Mouse (Mus musculus): Measurements from ENCODE around the gene C1qtnf2. TPM values are rescaled to one million over a fixed set of nuclear protein-coding genes. Genes with fewer than 3 reads are reported as not detected.
A peak's percentile ranks its signal among the peaks of the same experiment; 100 is the strongest.

The C1qtnf2 gene
- total RNA-seq, 2 experiments from 2014 or later: 6.7 to 6.9 TPM

DNA sequence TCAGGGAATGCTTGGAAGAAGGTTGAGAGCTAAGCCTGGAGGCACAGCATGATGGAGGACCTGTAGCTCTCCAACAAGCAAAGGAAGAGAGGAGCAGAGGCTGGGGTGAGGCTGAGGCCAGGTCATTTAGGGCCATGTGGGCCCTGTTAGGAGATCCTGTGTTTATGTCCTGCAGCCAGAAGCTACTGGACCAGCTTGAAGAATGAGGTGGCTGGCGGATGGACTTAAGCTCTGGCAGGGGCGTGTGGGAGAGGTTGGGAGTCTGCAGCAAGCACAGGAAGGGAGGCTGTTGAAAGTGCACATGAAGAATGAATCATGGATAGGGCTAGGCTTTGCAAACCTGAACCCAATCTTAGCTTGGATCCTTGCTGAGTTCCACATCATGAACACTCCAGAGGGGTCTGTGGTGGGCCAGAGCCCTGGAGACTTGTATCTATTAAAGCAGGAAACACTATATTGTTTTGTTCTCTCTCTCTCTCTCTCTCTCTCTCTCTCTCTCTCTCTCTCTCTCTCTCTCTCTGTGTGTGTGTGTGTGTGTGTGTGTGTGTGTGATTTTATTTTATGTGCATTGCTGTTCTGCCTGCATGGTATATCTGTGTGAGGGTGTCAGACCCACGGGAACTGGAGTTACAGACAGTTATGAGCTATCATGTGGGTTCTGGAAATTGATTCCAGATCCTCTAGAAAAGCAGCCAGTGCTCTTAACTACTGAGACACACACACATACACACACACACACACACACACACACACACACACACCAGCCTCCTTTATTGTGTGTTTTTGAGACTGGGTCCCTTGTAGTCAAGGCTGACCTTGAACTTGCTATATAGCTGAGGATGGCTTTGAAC lies 7.8 kb downstream of the C1qtnf2 start:
- intact Hi-C loops (cut with DNase I): no loop called here
- peak; percentile 28 for DNase-seq (ENCODE audit: low spot score)

DNA sequence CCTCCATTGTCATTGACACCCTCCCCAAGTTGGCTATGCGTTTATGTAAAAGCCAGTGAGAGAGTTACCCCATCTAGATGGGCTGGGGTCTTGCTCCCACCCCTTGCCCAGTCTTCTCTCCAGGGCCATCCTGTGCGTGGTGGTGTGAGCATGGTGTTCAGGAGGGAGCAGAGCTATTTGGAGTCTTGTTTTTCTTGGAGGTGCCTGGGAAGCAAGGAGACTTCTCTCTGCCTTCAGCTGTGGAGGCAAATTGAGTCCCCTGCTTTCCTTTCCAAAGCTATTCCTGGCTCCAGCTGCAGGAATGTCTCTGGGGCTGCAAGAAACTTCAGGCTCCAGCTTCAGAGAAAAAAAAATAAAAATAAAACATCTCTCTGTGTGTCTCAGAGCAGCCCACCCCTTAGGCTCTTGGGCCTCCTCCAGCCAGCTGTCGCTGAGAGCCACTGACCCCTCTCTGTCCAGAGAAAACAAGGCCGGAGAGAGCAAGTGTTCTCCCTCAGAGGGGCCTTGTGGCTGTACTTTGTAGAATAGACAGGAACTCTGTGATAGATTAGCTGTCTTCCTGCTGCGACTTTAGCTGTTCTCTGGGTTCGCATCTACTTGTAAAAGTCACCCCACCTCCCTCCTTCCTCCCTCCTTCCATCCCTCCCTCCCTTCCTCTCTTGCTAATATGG lies 9.2 kb downstream of the C1qtnf2 start:
- peak; percentile 52 for DNase-seq (ENCODE audit: low spot score)
- intact Hi-C loops (cut with DNase I): no loop called here

DNA sequence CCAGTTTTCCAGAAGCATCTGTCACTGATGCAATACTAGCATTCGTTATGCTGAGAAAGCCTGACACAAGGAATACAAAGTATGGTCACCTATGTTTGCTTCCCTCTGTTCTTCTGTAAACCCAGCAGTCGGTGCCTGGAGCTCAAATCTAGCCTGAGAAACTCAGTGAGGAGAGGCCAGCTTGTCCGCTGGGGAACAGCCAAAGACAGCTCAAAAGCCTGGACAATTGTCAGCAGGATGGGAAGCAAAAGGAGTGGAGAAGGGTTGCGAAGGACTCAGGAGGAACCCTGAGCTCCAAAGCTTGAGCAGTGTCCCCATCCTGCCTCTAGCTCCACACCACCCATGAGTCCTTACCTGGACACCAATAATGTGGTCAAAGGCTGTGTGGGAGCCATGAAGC lies 10.0 kb downstream of the C1qtnf2 start:
- intact Hi-C loops (cut with DNase I): no loop called here
- DNase-seq (ENCODE audit: low spot score): no peak

DNA sequence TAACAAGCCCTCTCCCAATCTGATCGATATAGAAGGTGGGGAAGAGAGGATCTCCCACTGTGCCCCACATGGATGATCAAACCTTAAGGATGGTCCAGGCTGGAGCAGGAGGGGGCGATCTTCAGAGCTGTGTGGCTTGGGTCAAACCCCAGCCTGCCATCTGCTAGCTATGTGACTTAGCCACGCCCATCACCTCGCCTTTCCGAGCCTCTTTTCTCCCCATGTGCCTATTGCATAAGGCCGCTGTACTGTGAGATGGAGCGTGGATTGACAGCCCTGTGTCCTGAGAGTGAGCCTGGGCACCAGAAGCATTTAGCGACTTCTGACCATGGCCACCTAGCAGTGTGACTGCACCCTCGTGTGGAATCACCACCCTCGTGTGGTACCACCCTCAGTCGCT lies 10.6 kb downstream of the C1qtnf2 start:
- no peak for DNase-seq (ENCODE audit: low spot score)
- intact Hi-C loops (cut with DNase I): no loop called here

DNA sequence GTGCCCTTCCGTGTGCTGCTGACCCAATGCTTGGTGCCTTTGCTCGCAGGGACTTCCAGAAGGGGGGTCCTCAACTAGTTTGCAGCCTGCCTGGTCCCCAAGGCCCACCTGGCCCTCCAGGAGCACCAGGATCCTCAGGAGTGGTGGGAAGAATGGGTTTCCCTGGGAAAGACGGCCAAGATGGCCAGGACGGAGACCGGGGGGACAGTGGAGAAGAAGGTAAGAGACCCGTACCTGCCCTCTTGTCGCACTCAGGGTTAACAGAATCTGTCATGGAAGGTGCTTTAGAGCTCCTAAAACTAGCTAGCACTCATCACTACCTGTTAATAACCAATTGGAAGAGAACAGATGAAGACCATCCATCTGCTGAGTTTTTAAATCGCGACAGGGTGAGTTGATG lies 11.8 kb downstream of the C1qtnf2 start:
- DNase-seq (ENCODE audit: low spot score): no peak
- intact Hi-C loops (cut with DNase I): no loop called here

DNA sequence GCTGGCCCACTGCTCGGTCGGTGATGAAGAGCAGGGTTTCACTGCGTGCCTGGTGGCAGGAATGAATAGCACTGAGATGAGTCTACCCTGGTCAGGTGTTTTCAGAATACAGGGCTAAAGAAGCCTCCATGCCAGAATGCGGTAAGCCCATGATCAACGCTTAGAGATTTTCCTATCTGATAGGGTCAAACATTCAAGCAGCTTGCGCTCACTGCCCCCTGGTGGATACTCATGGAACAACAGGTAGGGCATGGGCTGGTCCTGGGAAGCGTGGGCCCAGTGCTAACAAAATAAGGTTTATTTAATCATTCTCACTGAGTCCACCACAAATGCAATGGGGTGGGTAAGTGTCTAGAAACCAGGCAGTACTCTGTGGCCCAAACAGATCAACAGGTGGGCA lies 18.6 kb downstream of the C1qtnf2 start:
- no peak for DNase-seq (ENCODE audit: low spot score)
- intact Hi-C loops (cut with DNase I): loop anchor here (1.0 to 10.0 kb wide), 3 partner anchors 40 to 962 kb away; no protein-coding TSS in a partner anchor

DNA sequence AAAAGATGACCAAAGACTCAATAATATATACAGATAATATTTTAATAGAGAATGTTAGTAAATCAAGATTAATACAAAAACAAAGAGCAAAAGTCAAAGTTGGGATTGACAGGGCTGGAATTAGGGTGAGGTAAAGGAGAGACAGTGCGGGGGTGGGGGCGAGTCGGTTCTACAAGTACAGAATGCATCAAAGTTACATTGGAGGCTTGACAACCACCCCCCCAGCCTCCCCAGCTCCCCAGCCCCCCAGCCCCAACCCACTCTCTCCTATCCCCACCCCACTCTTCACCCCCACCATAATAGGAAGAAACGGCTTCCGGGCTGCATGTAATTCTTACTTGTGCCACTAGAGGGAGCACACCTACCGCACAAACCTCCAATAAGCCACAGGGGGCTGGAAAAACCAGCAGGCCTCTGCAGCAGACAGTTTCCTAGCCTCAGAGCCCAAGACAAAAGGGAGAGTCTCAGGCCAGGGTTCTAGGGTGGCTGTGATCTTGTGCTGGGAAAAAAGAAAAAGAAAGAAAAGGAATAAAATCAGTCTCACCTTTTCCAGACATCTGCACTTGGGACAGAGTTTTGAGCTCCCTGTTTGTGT lies 19.8 kb downstream of the C1qtnf2 start:
- DNase-seq (ENCODE audit: low spot score): peak; percentile 22
- intact Hi-C loops (cut with DNase I): loop anchor here (1.0 to 10.0 kb wide), 5 partner anchors 63 to 961 kb away; no protein-coding TSS in a partner anchor

DNA sequence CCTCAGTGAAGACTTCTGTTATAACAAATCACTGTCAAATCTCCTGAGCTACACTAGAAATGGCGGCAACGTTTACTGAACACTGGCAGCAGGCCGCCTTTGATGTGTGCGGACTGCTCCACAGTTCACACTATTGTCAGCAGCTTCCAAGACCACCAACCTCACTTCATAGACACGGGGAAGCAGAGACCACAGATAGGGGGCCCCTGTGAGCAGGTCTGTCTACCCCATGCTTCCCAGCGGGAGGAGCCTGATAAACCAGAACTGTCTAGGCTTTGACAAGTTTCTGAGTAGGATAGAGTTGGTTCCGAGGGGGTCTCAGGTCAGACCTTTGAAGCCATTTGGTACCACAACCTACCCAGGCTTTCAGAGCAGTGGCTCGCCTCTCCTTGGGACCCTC lies 21.0 kb downstream of the C1qtnf2 start:
- intact Hi-C loops (cut with DNase I): loop anchor here (2.0 to 10.0 kb wide), 4 partner anchors 62 to 960 kb away; no protein-coding TSS in a partner anchor
- no peak for DNase-seq (ENCODE audit: low spot score)

DNA sequence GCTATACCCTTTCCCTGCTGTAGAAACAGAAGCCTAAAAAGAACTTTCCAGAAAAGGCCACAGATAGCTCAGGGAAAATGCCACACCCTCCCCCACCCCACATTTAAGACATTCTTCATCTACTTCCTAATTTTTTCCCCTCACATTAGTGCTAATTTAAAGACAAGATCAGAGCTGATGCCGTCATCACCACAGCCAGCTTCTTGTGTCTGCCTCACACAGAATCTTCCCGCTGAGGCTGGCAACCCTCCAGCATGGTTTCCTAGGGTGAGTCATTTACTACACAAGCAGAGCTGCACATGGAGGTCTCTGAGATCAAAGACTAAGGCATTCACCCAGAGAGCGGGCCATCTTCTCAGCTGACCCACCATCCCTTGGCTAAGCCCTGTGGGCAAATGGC lies 21.5 kb downstream of the C1qtnf2 start:
- no peak for DNase-seq (ENCODE audit: low spot score)
- intact Hi-C loops (cut with DNase I): loop anchor here (2.0 to 10.0 kb wide), 4 partner anchors 61 to 959 kb away; no protein-coding TSS in a partner anchor

DNA sequence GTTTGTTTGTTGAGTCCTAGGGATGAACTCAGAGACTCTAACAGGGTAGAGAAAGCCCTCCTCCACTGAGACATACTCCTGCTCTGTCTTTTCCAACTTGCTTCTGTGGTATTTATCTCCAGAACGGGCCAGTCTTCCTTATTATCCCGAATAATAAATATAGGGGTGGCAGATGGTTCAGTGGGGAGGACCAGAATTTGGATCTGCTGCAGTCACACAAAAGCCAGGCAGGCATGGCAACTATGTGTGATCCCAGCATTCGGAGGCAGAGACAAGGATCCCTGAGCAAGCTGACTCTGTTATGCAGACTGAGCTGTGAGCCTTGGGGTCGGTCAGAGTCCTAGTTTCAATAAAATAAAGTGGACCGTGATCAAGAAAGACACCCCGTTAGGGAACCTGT lies 27.2 kb downstream of the C1qtnf2 start:
- intact Hi-C loops (cut with DNase I): no loop called here

DNA sequence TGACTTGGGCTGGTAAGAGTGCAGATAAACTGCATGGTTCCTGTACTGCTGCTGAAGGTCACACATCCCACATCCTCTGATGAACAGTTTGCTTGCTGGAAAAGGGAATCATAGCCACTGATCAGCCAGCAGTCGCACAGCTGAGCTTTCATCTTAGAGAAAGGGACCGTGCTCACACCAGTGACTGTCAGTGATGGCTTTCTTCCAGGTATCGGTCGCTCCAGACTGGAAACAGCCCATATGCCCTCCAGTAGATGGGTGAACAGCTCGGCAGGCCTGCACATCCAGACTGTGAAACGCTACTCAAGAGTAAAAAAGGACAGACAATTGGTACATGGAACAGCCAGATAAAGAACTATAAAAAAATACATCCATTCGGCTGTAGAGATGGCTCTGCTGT lies 31.1 kb downstream of the C1qtnf2 start:
- no peak for DNase-seq (ENCODE audit: low spot score)
- intact Hi-C loops (cut with DNase I): no loop called here

More for the DNA sequence above, 27.2 kb downstream of the C1qtnf2 start:
- no peak for DNase-seq (ENCODE audit: low spot score)

DNA sequence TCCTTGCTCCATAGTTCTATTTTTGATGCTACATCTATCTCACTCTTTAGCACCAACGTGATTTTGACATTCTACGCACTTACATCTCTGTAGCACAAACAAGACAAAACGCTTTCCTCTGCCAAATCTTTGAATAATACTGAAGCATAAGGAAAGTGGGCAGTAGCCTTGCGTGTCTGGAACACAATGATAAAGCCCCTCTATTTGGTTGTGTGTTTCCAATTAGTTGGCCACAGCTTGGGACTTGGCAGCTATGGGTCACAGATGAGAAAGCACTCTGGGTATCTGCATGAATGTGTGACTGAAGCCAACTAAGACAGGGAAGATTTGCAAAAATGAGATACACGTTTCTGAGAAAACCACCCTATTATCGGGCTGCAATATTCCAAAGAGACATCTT lies 33.9 kb downstream of the C1qtnf2 start:
- intact Hi-C loops (cut with DNase I): no loop called here
- no peak for DNase-seq (ENCODE audit: low spot score)

DNA sequence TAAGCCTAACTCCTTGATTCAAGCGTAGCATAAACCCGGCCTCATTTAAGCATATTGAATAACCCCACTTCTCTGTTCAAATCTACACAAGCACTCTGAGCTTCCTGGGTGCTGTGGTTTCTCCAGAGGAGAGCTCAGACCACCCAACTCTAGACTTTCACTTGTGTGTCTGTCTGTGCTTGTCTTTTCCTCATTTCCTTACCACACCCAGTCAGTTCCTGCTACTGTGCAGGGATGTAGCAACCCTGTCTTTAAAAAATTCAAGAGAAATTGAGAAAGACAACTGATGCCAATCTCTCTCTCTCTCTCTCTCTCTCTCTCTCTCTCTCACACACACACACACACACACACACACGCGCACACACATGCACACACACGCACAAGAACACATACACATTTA lies 35.8 kb downstream of the C1qtnf2 start:
- intact Hi-C loops (cut with DNase I): no loop called here

DNA sequence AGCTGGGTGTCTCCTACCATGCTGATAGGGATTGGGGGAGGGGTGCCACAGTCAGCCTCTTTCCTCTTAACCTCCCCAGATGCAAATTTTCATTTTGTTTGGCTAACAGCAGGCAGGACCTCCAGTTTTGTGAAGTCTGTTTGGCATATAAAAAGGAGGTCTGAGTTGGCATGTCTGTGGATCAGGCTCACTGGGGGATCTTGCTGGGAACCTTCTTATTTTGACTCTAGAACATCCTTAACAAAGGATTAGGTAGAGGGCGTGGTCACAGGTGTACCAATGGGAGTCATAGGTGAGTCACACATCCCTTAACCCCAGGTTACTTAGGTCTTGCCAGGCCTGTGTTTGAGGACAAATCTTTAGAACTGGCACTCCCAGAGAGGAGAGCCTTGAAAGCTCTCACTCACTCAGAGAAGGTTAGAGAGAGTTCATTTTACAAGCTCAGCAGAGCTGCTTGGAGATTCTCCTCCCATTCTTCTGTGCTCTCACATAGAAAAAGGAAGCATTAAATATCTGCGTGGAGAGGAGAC lies 38.6 kb downstream of the C1qtnf2 start:
- intact Hi-C loops (cut with DNase I): no loop called here
- no peak for DNase-seq (ENCODE audit: low spot score)

More for the DNA sequence above, 35.8 kb downstream of the C1qtnf2 start:
- no peak for DNase-seq (ENCODE audit: low spot score)

DNA sequence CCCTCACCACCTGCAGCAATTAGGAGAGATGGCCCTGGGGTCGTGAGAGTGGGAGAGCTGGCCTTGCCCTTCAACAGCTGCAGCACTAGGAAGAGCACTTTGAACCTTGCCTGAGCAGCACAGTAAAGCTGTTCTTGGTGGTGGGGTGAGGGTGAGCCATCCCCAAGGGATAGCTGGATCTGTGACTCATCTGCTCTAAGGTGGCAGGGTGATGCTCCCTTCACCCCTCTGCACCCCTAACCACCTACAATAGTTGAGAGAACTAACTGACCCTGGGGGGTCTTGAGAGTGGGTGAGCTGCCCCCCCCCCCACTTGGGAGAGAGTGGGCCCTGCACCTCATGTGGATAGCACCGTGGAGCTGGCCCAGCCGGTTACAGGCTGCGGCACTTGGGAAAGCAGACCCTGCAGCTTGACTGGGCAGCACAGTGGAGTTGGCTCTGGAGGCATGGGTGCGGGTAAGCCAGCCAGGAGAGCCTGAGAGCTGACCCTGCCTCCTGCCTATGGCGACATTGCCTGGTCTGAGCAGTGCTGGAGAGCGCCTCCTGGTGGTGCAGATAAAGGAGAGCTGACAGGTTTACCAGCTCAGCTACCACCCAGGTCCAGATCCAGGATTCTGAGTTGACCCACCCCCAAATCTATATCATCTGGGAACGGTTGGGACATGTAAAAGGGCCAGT lies 42.4 kb downstream of the C1qtnf2 start:
- intact Hi-C loops (cut with DNase I): no loop called here
- no peak for DNase-seq (ENCODE audit: low spot score)

DNA sequence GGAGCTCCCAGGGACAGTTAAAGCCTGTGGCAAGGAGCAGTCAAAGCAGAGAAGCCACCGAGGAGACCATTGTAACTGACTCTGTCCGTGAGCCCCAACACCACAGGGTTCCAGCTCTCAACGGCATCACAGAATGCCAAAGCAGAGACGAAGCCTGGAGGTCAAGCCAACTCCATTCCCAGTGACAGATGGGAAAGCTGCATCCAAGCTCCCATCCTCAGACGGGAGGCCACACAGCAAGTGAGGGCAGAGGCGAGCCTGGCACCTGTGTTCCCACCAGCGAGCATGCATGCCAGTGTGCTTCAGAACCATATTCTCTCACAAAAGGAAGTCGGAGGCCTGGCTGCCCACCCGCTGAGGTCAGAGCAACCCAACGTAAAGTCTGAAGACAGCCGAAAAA lies 43.6 kb downstream of the C1qtnf2 start:
- DNase-seq (ENCODE audit: low spot score): no peak
- intact Hi-C loops (cut with DNase I): no loop called here

DNA sequence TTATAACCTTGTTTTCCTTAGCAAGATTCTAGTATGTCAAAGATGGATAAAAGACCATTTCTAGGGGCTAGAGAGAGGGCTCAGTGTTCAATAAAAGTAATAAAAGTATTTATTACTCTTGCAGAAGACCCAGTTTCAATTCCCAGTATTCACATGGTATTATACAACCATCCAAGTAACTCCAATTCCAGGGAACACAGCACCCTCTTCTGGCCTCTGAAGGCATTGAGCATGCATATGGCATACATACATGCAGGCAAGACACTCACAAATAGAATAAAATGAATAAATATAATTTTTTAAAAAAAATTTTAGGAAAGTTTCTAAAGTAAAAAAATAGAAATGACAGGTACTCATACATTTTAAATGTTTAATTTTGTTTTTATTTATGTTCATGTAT lies 44.0 kb downstream of the C1qtnf2 start:
- intact Hi-C loops (cut with DNase I): no loop called here
- DNase-seq (ENCODE audit: low spot score): no peak

DNA sequence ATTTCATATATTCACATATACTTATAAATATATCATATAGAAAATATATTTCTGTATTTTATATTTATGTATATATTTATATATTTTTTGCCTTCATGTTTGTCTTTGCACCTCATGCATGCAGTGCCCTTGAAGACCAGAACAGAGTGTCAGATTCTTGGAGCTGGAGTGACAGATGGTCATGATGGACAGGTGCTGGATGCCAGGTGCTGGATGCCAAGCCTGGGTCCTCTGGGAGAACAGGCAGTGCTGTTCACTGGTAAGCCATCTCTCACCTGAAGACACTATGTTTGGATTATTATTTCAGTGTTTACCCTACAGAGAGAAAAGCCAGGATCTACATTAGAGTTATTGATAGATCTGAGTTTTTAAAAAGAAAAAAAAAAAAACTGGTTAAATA lies 44.7 kb downstream of the C1qtnf2 start:
- DNase-seq (ENCODE audit: low spot score): no peak
- intact Hi-C loops (cut with DNase I): no loop called here

DNA sequence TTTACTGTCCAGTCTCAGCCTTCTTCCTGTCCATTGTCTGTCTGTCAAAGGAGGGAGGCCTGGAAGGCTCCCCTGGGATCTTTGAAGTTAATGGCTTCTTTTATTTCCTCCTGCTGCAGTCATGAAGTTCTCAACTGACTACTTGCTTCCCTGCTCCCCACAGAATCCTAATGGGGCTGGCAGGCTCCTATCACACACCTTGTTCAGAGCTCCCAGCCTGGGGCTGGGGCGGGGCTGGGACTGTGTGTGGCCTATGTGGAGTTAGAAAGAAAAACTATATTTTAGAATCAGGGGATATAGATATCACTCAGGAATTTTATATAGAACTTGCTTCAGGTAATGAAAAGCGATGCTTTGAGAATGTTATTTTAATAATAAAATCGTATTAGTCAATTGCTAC lies 46.4 kb downstream of the C1qtnf2 start:
- intact Hi-C loops (cut with DNase I): no loop called here
- DNase-seq (ENCODE audit: low spot score): no peak

DNA sequence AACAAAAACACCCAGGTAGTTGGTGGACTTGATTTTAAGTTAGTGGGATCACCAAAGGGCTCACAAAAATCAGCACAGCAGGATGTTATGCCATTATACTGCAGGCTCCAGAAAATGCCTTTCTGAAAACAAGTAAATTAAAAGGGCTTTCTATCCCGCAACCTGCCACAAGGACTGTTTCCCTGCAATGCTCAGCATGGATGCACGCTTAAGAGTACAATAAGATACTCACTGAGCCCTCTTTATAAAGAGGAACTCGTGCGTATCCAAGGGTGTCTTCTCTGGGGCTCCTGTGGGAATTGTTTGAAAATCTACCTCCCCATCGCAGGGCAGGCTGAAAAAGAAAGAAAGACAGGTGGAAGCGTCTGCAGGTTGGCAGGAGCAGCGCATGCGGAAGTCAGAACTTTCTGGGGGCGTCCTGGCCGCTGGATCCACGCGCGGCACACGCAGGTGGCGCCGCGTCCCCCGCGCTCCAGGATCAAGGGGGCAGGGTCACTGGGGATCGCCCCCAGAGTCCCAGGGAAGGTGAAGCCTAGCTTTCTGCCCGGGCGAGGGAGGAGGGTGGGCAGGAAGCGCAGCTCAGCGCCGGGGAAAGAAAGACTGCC lies 54.1 kb downstream of the C1qtnf2 start:
- intact Hi-C loops (cut with DNase I): loop anchor here (5.0 kb wide), 1 partner anchor 39 kb away; no protein-coding TSS in a partner anchor
- DNase-seq (ENCODE audit: low spot score): no peak
